Mouse (Mus musculus) layer of hippocampus, adult 8-10 months (tissue): ENCODE measurements around the gene Phf19. TPM values are rescaled to one million over a fixed set of nuclear protein-coding genes. Genes with fewer than 3 reads are reported as not detected.

Experiments
- DNase-seq, 2 experiments: peaks; one replicate each; pipeline ENCODE4 v3.0.0; 2022; ENCODE audit warnings: low spot score in 2 of 2
- total RNA-seq, 4 experiments: library from RNA; stranded (reverse); gene quantifications; 2 replicates each; pipeline ENCODE4 v1.2.4; 2022

Phf19 gene
- 1 to 10 TPM; 1.1 to 2.1 (median 1.7) TPM for total RNA-seq

DNA sequence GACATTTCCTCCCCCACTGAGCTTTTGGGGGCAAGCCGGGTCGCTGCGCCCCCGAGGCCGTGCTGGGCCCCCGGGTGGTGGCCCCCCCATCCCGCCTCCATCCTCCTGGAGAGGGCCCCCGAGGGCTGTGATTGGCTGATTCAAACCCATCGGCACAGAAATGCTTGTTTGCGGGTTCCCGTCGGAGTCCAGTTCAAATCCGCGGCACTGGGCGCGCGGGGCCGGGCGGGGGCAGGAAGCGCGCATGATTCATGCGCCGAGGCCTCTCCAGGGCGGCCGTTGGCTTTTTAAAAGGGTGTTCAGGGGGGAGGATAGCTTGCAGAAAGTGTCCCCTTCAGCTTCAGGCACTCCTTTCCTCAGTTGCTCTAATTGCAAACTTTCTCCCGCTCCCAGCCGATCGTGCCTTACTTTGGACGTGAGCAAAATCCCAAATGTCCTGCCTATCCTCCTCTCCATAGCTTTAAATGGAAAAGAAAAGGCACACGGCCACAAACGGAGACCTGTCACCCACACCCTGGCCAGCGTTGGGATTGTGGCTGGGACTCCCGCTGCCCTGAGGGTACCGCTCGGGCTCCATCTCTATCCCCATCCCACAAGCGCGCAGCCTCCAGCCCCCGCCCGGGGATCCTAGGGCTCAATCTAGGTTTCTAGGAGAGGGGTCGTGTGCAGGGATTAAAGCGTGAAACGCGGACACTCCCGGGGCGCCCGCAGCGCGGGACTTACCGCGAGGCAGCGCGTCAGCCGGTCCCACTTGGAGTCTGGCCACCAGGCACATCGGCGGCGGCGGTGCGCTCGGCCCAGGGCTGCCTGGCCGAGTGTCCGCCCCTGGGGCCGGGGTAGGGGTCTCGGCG lies at the start of gene Phf19:
Phf19 (minus strand) TSS at position 809 of the 851 bp plus-strand sequence.
- no peak for DNase-seq

DNA sequence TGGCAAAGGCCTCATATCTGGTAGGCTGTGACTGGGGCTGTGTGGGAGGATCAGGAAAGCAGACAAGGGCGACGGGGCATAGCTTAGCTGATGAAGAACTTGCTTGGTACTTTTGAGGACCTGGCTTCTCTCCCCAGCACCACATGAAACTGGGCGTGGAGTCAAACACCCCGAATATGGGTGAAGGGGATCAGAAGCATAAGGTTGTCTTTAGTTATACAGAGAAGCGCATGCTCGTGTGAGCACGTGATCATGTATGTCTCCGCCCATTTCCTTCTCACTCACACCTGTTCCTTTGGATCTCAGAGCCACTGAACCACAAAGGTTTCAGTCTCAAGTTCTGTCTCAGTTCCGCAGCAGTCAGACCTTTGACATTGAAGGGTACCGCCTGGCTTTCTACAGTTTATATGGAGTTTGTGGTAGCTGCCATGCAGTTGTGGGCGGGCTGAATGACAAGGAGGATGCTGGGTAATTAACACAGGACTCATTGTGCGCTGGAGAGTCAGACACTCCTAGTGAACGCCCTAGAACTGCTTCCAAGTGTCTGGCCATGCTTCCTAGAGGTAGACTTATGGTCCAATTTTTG lies 49.6 kb upstream of the Phf19 start:
- no peak for DNase-seq

DNA sequence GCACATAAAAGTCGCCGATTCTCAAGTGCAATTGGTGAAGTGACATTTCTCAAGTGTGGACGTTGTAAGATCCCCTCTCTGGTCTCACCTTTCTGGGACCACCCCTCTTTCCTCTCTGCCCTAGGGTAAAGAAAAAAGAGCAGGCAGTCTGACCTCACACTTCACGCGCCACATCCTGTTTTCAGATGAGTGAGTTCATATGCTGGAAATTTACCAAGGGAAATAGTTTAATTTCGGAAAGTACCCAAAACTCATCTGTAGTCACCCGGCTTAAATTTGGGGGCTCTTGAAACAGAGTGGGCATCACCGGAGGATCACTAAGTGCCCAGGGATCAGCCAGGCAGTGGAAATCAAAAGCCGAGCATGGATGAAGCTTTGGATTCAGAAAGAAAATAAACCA lies 49.1 kb upstream of the Phf19 start:
- DNase-seq: no peak

DNA sequence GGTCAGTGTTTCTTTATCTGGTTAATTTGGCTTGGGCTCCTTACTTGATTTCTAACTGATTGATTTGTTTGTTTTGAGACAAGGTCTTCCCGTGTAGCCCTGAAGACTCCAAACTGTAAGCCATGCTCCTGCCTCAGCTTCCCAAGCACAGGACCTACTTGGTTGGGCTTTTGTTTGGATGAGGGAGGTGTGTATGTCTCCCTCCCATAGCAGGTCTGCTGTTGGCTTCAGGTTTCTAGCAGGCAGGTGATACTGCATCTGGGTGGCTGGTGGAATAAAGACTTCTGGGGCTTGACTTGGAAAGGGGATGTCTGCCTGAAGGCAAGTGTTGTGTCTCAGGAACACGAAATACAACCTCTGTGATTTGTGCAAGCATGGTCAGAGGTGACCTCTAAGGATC lies 48.4 kb upstream of the Phf19 start:
- no peak for DNase-seq

DNA sequence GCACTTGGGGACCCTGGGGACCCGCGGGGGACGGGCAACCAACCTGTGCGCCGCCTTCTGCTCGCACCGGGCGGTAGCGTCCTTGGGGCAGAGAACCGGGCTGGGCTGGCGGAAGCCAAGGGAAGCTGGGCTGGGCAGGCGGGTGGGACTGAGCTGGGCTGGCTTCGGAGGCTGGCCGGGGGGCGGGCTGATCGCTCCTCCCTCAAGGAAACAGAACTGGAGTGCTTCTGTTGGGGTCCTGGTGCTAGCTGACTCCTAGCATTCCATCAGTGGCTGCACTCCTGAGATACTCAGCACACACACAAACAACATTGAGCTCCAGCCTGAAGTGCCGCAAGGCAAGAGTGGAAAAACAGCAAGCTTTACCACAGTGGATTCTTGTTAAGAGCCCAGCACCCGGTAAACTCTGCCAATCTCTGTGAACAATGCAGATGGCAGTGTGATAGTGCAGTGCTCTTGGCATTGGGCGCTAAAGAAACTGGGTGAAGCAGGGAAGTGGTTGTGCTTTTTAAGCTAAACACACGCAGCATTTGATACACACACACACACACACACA lies 47.7 kb upstream of the Phf19 start, which contains the start of gene Traf1:
Traf1 (minus strand) TSS at position 292 of the 556 bp plus-strand sequence.
- no peak for DNase-seq

DNA sequence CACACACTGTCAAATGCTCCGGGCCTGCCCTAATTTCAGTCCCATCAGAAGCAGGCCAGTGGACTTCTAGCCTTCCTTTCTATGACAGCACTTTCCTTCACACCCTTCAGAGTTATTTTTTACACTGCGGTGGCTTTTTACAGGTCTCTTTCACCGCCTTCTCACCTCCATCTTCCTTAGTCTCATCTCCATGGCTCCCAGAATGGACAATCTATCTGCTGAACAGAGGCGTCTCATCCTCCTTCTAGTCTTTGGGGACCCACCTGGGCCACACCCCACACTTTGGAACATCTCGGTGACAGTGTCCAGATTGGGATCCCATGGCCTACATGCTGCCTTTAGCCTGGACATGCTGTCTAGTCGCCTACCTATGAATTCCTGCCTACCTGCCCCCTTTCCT lies 47.1 kb upstream of the Phf19 start:
- no peak for DNase-seq

DNA sequence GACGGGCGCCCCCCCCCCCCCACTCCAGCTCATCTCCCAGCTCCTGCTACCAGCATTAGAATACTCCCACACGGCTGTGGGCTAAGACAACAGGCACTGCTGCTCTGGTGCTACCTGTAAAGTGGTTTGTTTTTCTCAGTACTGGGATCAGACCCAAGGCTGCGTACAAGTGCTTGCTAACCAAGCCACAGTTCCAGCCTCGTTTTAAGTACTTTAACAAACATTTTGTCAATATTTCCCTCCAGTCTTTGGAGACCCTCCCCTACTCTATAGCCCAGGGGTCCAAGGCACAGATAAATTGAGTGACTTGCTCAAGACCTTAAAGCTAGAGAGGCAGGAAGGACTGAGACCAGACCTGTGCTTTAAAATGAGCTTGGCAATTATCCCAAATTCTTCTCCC lies 46.6 kb upstream of the Phf19 start:
- no peak for DNase-seq

DNA sequence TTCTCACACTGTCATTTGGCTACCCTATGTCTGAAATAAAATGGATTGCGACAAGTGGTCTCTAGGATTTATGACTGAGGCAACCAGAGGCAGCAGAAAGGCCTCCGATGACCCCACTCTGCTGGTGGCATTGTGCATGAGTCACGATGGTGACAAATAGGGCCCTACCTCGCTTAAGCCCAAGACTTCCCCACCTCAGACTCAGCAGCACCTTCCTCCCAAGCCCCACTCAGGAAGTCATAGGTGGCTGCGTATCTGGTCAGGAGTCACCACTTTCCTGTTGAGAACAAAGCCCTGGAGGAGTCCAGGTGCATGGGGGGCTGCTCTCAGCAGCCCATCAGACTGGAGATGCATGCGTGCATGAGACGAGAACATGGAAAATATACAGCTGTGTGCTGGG lies 44.8 kb upstream of the Phf19 start:
- DNase-seq: no peak

DNA sequence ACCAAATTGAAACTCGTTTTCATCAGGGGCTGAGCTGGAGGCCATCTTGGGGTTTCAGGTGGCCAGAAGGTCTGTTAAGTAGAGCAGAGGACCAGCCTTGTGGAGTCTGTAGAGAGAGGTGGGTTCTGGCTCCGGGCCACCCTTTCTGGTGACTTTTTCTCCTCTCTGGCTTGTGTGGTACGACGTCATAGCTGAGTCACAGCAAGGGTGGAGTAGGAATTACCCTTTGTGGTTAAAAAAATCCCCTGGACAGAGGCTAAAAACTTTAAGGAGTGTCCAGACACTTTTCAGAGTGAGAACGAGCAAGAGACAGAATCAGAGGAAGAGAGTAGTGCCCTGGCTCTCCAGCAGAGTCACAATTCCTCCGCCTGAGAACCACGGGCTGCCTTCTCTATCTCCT lies 44.2 kb upstream of the Phf19 start:
- DNase-seq: no peak

DNA sequence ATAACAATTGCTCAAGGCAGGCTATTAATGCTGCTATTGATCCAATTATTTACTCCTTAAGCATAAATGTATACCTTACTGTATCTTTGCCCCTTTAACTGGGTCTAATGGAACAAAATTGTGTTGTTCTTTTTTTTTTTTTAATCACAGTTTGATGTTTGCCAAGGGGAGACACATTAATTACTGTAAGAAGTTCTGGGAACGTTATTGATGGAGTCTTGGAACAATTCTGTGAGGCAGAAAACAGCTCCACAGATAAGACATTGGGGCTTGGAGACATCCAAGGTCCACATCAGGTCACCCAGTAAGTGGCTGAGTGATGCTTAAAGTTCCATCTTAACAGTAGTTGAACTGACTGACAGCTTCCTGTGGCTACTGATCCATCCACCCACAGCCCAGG lies 43.6 kb upstream of the Phf19 start:
- no peak for DNase-seq

DNA sequence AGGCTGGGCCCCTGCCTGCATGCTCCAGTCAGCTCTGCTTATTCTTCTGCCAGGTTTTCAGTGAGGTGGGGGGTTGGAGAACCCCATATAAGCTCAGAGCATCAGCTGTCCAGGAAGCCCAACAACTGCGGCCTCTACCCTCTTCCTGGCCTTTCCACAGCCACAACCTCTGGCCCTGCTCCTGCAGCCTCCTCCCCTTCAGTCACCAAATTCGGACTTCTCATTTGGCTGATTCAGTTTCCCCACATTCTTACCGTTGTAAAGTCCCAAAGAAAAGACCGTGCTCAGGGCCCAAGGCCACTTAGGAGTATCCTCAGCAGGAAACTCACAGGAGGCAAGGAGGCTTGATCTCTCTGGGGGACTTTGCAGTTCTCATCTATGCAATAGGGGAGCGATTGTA lies 43.1 kb upstream of the Phf19 start:
- no peak for DNase-seq

DNA sequence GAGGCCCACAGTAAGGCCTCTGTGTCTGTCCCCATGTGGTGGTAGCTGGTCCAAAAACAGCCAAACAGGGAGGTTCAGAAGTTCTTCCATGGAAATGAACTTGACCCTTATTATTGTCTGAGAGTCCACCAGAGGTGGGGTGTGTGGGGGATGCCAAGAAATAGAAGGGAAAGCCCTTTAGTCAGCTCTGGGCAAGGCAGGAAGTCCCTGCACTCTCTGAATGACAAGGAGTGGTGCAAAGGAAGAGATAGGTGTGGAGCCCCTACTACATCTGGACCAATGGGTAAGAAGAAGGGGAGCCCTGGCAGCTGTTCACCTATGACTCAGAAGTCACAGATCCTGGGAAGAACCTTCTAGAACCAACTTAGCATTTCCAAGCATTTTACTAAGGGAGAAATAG lies 40.5 kb upstream of the Phf19 start:
- no peak for DNase-seq

DNA sequence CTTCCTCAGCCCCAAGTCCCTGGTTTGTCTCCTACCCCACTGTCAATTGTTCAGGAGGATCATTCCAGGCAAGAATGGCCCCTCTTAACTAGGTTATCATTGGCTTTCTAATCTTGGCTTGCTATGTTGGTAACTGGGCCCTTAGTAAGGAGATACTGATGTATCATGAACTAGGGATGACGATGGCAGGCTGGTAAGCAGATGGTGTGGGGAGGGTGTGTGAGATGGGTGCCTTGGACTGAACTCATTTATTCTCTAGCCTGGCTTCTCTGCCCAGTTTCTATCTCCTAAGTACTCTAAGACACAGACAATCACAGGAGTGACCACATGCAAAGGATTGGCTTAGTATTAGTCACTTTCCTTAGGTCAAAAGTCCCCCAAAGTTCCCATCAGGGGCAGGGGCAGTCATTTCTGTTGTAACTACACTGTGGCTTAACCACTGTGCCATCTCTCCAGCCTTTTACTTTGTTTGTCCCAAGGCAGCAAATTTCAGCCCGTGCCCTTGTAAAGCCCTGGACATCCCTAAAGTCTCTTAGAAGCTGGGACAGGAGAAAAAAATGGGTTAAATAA lies 39.8 kb upstream of the Phf19 start:
- no peak for DNase-seq

DNA sequence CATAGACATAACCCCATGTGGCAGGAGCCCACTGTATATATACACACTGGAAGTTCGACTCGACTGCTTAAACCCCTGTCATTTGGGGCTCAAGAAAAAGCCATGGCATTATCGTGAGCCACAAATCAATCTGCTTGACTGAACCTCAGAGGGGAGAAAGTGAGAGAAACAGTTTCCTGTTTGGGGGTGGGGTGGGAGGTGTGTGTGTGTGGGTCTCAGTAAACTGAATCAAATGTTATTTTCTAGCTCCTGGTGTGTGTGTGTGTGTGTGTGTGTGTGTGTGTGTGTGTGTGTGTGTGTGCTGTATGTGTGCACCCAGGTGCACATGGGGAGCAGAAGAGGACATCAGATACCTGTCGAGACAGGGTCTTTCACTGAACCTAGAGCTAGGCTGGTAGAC lies 39.2 kb upstream of the Phf19 start:
- DNase-seq: no peak

DNA sequence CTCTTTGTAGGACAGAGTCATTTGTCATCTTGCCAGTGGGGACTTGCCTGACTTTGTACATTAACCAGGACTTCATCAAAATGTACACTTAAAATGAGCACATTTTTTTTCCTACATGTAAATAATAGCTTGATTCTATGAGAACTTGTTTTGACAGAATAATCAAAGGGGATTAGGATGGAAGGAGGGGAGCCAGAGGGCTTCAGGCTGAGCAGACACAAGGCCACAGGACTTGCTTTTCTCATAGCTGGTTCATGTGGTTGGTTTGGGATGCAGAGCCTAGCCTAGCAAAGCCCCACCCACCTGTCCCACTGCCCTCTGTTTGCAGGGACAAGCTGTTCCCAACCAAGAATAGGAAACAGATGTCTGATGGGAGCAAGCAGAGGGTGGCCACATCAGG lies 37.6 kb upstream of the Phf19 start:
- no peak for DNase-seq

DNA sequence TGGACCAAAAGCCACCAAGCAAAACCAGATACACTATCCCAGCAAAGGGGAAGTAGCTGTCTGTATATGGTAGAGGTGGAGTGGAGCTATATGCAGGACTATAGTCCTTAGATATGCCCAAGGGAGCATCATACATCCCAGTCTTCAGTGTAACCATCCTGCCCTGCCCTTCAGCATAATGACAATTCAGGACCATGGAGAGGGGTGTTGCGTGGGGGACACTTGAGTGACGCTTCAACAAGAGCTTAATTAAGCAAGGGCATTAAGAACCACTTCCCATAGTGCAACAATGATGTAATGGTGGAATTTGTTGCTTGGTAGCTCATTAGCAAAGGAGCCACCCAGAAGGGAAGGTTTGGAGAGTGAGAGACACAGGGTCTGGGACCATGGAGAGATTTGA lies 34.8 kb upstream of the Phf19 start:
- DNase-seq: no peak

DNA sequence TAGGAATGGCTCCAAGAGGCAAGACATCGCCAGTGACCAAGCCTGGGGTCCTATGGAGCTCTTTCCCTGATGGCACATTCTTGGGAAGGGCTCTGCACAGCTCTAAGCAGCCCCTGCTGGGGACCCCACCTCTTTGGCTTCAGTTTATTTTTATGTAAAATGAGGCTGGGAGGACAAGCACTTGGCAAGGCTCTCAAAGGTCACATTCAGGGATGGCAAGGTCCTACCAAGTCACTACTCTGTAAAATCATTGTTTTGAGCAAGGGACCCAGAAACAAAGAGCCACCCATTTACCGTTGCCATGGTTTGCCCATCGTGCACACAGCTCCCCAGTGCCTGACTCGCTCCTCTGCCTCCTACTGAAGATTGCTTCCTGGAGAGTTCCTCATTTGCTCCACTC lies 32.2 kb upstream of the Phf19 start:
- no peak for DNase-seq

DNA sequence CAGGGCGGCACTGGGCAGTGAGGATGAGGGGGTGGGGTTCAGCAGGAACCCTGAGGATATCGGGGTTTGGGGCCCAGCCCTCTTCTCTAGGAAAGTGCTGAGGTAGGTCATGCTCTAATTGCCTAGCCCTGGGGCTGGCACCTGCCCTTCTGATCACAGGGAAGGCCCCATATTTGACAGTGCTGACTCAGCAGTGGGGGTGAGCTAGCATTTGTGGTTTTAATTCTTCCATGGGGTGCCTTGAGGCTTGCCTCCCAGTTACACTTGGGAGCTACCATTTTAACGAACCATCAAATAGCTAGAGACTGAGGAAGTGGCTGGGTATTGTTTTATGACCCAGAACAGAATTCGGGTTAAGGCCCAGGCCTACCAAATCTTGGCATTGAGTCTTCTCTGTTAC lies 31.8 kb upstream of the Phf19 start:
- DNase-seq: no peak

DNA sequence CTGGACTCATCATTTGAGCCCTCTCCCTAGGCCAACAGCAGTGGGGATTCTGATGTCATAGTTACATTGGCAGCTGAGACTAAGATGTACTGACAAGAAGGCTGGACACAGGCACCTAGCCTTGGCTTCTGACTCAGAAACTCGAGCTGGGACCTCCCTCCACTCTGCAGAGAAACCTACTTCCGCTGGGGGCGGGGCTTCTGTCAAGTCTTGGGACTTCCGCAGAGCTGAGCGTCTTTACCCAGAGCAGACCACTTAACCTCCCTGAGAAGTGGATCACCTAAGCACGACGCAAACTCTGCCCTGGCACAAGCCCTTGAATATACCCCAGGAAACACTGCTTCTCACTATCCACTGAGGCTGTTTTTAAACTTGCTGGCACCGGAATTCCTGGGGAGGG lies 30.9 kb upstream of the Phf19 start:
- no peak for DNase-seq

DNA sequence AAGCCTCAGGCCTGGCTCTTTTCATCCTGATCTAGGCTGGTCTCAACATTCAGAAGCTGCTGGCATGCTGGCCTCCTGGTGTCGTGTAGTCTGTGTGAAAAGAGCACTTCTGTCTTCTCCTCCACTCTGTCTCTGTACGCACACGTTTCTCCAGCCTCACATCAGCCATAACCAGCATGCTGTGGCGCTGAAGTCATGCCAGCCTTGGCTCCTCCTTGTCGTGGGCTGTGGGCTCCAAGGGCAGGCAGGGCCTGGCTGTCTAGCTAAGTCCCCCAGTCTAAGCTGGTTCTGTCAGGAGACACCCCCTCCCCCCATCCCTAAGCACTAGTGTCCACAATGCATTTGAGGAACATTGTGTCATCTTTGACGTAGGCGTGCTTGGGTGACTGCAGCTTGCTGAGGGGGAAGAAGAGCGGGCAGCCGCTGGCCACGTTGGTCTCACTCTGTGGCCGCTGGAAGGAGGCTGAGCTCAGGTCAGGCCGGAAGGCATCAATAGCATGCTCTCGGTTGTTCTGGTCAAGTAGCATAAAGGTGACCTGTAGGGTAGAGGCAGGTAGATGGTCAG lies 29.8 kb upstream of the Phf19 start:
- DNase-seq: no peak

DNA sequence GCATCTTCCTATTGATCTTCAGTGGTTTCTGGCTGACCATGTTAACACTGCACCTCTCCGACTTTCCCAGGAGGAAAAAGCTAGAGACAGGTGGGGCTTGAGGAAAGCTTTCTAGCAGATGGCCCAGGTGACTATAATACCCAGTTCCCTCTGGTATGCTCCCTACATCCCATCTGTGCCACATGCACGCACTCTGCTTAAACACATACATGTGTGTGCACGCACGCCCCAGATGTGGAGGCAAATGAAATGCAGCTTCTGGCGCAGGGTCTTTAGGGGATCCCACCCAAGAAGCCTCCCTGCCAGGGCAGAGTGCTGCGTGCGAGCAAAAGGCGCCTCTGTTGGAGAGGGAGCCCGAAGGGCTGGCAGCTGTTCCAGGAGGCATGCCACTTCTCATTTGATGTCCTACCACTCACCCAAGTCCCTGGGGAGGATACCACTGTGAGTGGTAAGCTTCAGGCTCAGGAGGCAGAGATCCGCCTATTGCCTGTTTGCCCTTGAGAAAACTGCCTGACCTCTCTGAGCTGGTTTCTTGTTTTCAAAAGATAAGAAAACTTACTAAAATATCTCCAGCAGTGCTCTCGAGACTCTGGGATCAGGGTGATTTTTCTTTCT lies 27.3 kb upstream of the Phf19 start:
- DNase-seq: no peak

DNA sequence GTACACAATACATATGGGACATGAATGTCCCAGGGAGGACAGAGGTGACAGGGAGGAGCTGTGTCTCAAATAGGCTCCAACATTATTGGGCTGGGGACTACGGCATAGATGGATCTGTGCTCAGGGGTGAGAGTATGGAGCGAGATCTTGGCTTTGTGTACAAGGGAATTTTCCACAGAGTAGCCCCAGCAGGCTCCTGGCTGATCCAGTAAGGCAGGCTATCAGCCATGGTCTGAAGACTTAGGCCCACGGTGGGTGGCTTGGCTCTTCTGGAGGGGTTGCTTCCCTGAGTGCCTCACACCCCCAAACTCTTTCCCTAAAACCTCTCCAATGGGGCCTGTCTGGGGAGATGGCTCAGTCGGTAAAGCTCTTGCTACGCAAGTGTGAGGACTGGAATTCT lies 26.4 kb upstream of the Phf19 start:
- no peak for DNase-seq
